Mouse (Mus musculus) lung, adult 2 months (tissue): ENCODE results near the gene Atp5e.

Experiments
- CTCF ChIP-seq: fragments of 200-500 bp; IDR thresholded peaks from 2 replicates; pipeline ENCODE4 v1.5.1; 2011; ENCODE audit warnings: mild to moderate bottlenecking, low read length, control low read depth; ENCODE audit not compliant: insufficient read depth
- POLR2A ChIP-seq: fragments of 200-500 bp; IDR thresholded peaks from 2 replicates; pipeline ENCODE4 v1.6.1; 2011; ENCODE audit warnings: low read depth, mild to moderate bottlenecking, control low read depth, low read length, borderline replicate concordance; ENCODE audit errors: extremely low read depth

GRCm38 (mm10) chr2:174428996-174429591 lies 34.8 kb downstream of the Atp5e start:
- TF ChIP-seq CTCF, result no peak
- TF ChIP-seq POLR2A, result no peak
